Mouse (Mus musculus) midbrain, embryonic 16.5 days (tissue): ENCODE results near the gene H2al2a. TPM values are rescaled to one million over a fixed set of nuclear protein-coding genes. Genes with fewer than 3 reads are reported as not detected.

Source experiments
- ATAC-seq: fragments of 200-750 bp; cut with Nextera tagmentation; 2 replicates; pipeline ENCODE4 v1.8.0; 2017; ENCODE audit warnings: moderate TSS enrichment
- H3K27ac ChIP-seq: fragments of 300-500 bp; sonication (generic); 2 replicates; pipeline ENCODE4 v1.5.1; 2014; ENCODE audit warnings: mild to moderate bottlenecking, low read length, mixed read lengths
- H3K27me3 ChIP-seq: fragments of 300-500 bp; sonication (generic); 2 replicates; pipeline ENCODE4 v1.6.1; 2014; ENCODE audit warnings: low read depth, low read length, mixed read lengths; ENCODE audit not compliant: control insufficient read depth, insufficient read depth
- H3K36me3 ChIP-seq: fragments of 300-500 bp; sonication (generic); 2 replicates; pipeline ENCODE4 v1.6.1; 2014; ENCODE audit warnings: mild to moderate bottlenecking, low read length, moderate library complexity, mixed read lengths; ENCODE audit not compliant: control insufficient read depth, insufficient read depth
- H3K4me1 ChIP-seq: fragments of 300-500 bp; sonication (generic); 2 replicates; pipeline ENCODE4 v1.6.1; 2014; ENCODE audit warnings: mild to moderate bottlenecking, low read length, mixed read lengths; ENCODE audit not compliant: control insufficient read depth, insufficient read depth
- H3K4me2 ChIP-seq: fragments of 300-500 bp; sonication (generic); 2 replicates; pipeline ENCODE4 v1.6.1; 2014; ENCODE audit warnings: mild to moderate bottlenecking, low read length, mixed read lengths
- H3K4me3 ChIP-seq: fragments of 300-500 bp; sonication (generic); 2 replicates; pipeline ENCODE4 v1.5.1; 2014; ENCODE audit warnings: low read depth, mild to moderate bottlenecking, low read length, moderate library complexity, mixed read lengths
- H3K9ac ChIP-seq: fragments of 300-500 bp; sonication (generic); 2 replicates; pipeline ENCODE4 v1.6.1; 2014; ENCODE audit warnings: low read depth, low read length, mixed read lengths
- H3K9me3 ChIP-seq: fragments of 300-500 bp; sonication (generic); replicated peaks from 2 replicates; pipeline ENCODE4 v1.6.1; 2014; ENCODE audit warnings: mild to moderate bottlenecking, low read length, mixed read lengths; ENCODE audit not compliant: control insufficient read depth, poor library complexity, severe bottlenecking
- WGBS: fragments of 180-500 bp; shearing (Covaris S2); extraction: QIAGEN DNeasy Blood & Tissue Kit; methylation state at CpG from one replicate; pipeline ENCODE4 v1.1.7; 2014; 5-methylcytosine and 5-hydroxymethylcytosine counted together
- polyA plus RNA-seq: library from polyadenylated mRNA; unstranded; fragments of >200 nt; fragmentation: Nextera tagmentation; extraction: Ambion mirVana; gene quantifications from 2 replicates; pipeline ENCODE4 v1.2.1, GENCODE M21; 2015

H2al2a gene
- polyA plus RNA-seq, 1 experiment from 2014 or later, result not detected

GRCm38 (mm10) chr2:18038141-18038752, 41.5 kb upstream of the H2al2a start:
- WGBS, result 56% methylated on average over 3 of the region's 3 CpGs
- H3K4me2 ChIP-seq, result no peak overlapping the region

GRCm38 (mm10) chr2:18037491-18037890, 40.7 kb upstream of the H2al2a start, which contains the start of gene A930004D18Rik:
TSS of gene A930004D18Rik (minus strand) at chr2:18037737.
- no peak within 1 kb of the TSS for H3K4me3 ChIP-seq
- H3K36me3 ChIP-seq, result no peaks in the 10 kb centered on the region
- H3K9ac ChIP-seq, result no peak within 1 kb of the TSS
- peaks cover 42% of the 10 kb centered on the region for H3K4me1 ChIP-seq
- no peaks in the 10 kb centered on the region for H3K27me3 ChIP-seq
- 62% methylated on average over 2 of the region's 2 CpGs for WGBS
- no peak within 1 kb of the TSS for H3K4me2 ChIP-seq
- H3K9me3 ChIP-seq, result no peaks in the 10 kb centered on the region
- no peak for ATAC-seq
- H3K27ac ChIP-seq, result no peak within 1 kb of the TSS

More at GRCm38 (mm10) chr2:18038141-18038752, 41.5 kb upstream of the H2al2a start:
- Histone ChIP-seq H3K36me3 (no peaks in the 10 kb centered on the region), H3K27me3 (no peaks in the 10 kb centered on the region), H3K9ac (no peak overlapping the region), H3K27ac (no peak overlapping the region), H3K4me3 (no peak overlapping the region), H3K9me3 (no peaks in the 10 kb centered on the region), H3K4me1 (peaks cover 49% of the 10 kb centered on the region)
- ATAC-seq, result no peak

GRCm38 (mm10) chr2:18034371-18035250, 37.9 kb upstream of the H2al2a start:
- H3K4me2 ChIP-seq, result no peak overlapping the region
- no peak overlapping the region for H3K9ac ChIP-seq
- H3K36me3 ChIP-seq, result no peaks in the 10 kb centered on the region
- H3K27me3 ChIP-seq, result no peaks in the 10 kb centered on the region
- ATAC-seq, result no peak
- H3K27ac ChIP-seq, result no peak overlapping the region
- no peaks in the 10 kb centered on the region for H3K9me3 ChIP-seq
- peaks cover 30% of the 10 kb centered on the region for H3K4me1 ChIP-seq
- no peak overlapping the region for H3K4me3 ChIP-seq
- 46% methylated on average over 10 of the region's 10 CpGs for WGBS

GRCm38 (mm10) chr2:18033166-18034108, 36.7 kb upstream of the H2al2a start:
- Histone ChIP-seq H3K4me3 (no peak overlapping the region), H3K27ac (no peak overlapping the region), H3K4me1 (peaks cover 23% of the 10 kb centered on the region), H3K4me2 (0 out of 2 replicates have a peak overlapping the region, but pooled peaks have one; percentile 9), H3K9ac (no peak overlapping the region), H3K27me3 (no peaks in the 10 kb centered on the region), H3K36me3 (no peaks in the 10 kb centered on the region), H3K9me3 (no peaks in the 10 kb centered on the region)
- peak; percentile 40; the same call in 1 of the 2 replicates for ATAC-seq
- WGBS, result 35% methylated on average over 10 of the region's 10 CpGs

GRCm38 (mm10) chr2:18032538-18032895, 35.8 kb upstream of the H2al2a start:
- Histone ChIP-seq H3K4me3 (no peak overlapping the region), H3K4me2 (no peak overlapping the region), H3K9ac (no peak overlapping the region), H3K9me3 (no peaks in the 10 kb centered on the region), H3K27me3 (no peaks in the 10 kb centered on the region), H3K27ac (no peak overlapping the region), H3K4me1 (peaks cover 23% of the 10 kb centered on the region), H3K36me3 (no peaks in the 10 kb centered on the region)
- ATAC-seq, result no peak
- WGBS, result 39% methylated on average over 5 of the region's 5 CpGs

- H3K27me3 ChIP-seq, result no peaks in the 10 kb centered on the region
- 6% methylated on average over 34 of the region's 34 CpGs for WGBS
- H3K9me3 ChIP-seq, result no peaks in the 10 kb centered on the region
- peak overlapping the region; percentile 75 for H3K9ac ChIP-seq
- peak overlapping the region; percentile 38 for H3K4me3 ChIP-seq
- H3K4me1 ChIP-seq, result peaks cover 25% of the 10 kb centered on the region
- no peaks in the 10 kb centered on the region for H3K36me3 ChIP-seq
- ATAC-seq, result no peak
- H3K4me2 ChIP-seq, result peak overlapping the region; percentile 88
- no peak overlapping the region for H3K27ac ChIP-seq
These were observed 35.2 kb upstream of the H2al2a start for GRCm38 (mm10) chr2:18031831-18032537.

- Histone ChIP-seq H3K27me3 (no peaks in the 10 kb centered on the region), H3K4me1 (peaks cover 31% of the 10 kb centered on the region), H3K9me3 (no peaks in the 10 kb centered on the region), H3K4me2 (peak overlapping the region; percentile 88), H3K4me3 (peak overlapping the region; percentile 38), H3K36me3 (no peaks in the 10 kb centered on the region), H3K9ac (peak overlapping the region; percentile 75), H3K27ac (no peak overlapping the region)
- ATAC-seq, result no peak
- 9% methylated on average over 26 of the region's 26 CpGs for WGBS
These were observed 34.6 kb upstream of the H2al2a start for GRCm38 (mm10) chr2:18031271-18031821.

- Histone ChIP-seq H3K27me3 (no peaks in the 10 kb centered on the region), H3K9ac (no peak overlapping the region), H3K4me3 (no peak overlapping the region), H3K4me1 (peaks cover 31% of the 10 kb centered on the region), H3K27ac (no peak overlapping the region), H3K4me2 (no peak overlapping the region), H3K9me3 (no peaks in the 10 kb centered on the region), H3K36me3 (no peaks in the 10 kb centered on the region)
- ATAC-seq, result no peak
- WGBS, result 46% methylated on average over 8 of the region's 8 CpGs
These were observed 33.8 kb upstream of the H2al2a start for GRCm38 (mm10) chr2:18030581-18030980.
